Mouse (Mus musculus) liver, postnatal 0 days (tissue): Measurements from ENCODE around the gene Nav2. TPM values are rescaled to one million over a fixed set of nuclear protein-coding genes. Genes with fewer than 3 reads are reported as not detected.

Experiments used
- ATAC-seq: fragments of 200-750 bp; cut with Nextera tagmentation; 2 replicates; pipeline ENCODE4 v1.8.0; 2017; ENCODE audit warnings: mild to moderate bottlenecking, moderate library complexity
- DNase-seq: peaks from one replicate; pipeline ENCODE4 v3.0.0-alpha.2; 2016
- H3K27ac ChIP-seq: fragments of 300-500 bp; sonication (generic); 2 replicates; pipeline ENCODE4 v1.5.1; 2014; ENCODE audit warnings: antibody characterized with exemption, moderate library complexity, mild to moderate bottlenecking, low read depth
- H3K27me3 ChIP-seq: fragments of 300-500 bp; sonication (generic); 2 replicates; pipeline ENCODE4 v1.6.1; 2014; ENCODE audit warnings: low read length, control low read depth, mixed read lengths; ENCODE audit not compliant: insufficient read depth
- H3K36me3 ChIP-seq: fragments of 300-500 bp; sonication (generic); replicated peaks from 2 replicates; pipeline ENCODE4 v1.6.1; 2014; ENCODE audit warnings: mild to moderate bottlenecking, control low read depth, low read length, moderate library complexity, mixed read lengths; ENCODE audit not compliant: insufficient read depth
- H3K4me1 ChIP-seq: fragments of 300-500 bp; sonication (generic); 2 replicates; pipeline ENCODE4 v1.6.1; 2014; ENCODE audit warnings: antibody characterized with exemption, mild to moderate bottlenecking, control low read depth; ENCODE audit not compliant: insufficient read depth
- H3K4me2 ChIP-seq: fragments of 300-500 bp; sonication (generic); 2 replicates; pipeline ENCODE4 v1.6.1; 2014; ENCODE audit warnings: low read depth, mild to moderate bottlenecking, low read length, moderate library complexity, mixed read lengths
- H3K4me3 ChIP-seq: fragments of 300-500 bp; sonication (generic); 2 replicates; pipeline ENCODE4 v1.5.1; 2014; ENCODE audit warnings: low read depth, low read length
- H3K9ac ChIP-seq: fragments of 300-500 bp; sonication (generic); replicated peaks from 2 replicates; pipeline ENCODE4 v1.6.1; 2014; ENCODE audit warnings: mild to moderate bottlenecking, moderate library complexity
- H3K9me3 ChIP-seq: fragments of 300-500 bp; sonication (generic); 2 replicates; pipeline ENCODE4 v1.6.1; 2016; ENCODE audit warnings: mild to moderate bottlenecking, control low read depth, low read length, mixed read lengths
- CTCF ChIP-seq: sonication (generic); IDR thresholded peaks from 2 replicates; pipeline ENCODE4 v1.5.1; 2016; ENCODE audit warnings: antibody characterized with exemption, low read depth
- EP300 ChIP-seq: IDR thresholded peaks from 2 replicates; pipeline ENCODE4 v1.6.1; 2016; ENCODE audit warnings: antibody characterized with exemption, low read depth, mild to moderate bottlenecking
- WGBS: fragments of 180-500 bp; shearing (Covaris S2); extraction: QIAGEN DNeasy Blood & Tissue Kit; methylation state at CpG from one replicate; pipeline ENCODE4 v1.1.7; 2014; ENCODE audit not compliant: insufficient replicate concordance; 5-methylcytosine and 5-hydroxymethylcytosine counted together
- polyA plus RNA-seq: library from polyadenylated mRNA; unstranded; fragments of >200 nt; fragmentation: Nextera tagmentation; extraction: Ambion mirVana; gene quantifications from 2 replicates; pipeline ENCODE4 v1.2.1, GENCODE M21; 2015

Gene Nav2
- polyA plus RNA-seq, 1 experiment from 2014 or later: 3.3 TPM

- Histone ChIP-seq H3K4me2 (no peak overlapping the region), H3K4me1 (no peaks in the 10 kb centered on the region), H3K4me3 (no peak overlapping the region), H3K36me3 (no peaks in the 10 kb centered on the region), H3K27me3 (no peaks in the 10 kb centered on the region), H3K27ac (no peak overlapping the region), H3K9me3 (no peaks in the 10 kb centered on the region), H3K9ac (no peak overlapping the region)
- WGBS: 76% methylated on average over 8 of the region's 8 CpGs
- TF ChIP-seq CTCF (no peak), EP300 (no peak)
- DNase-seq: no peak
- no peak for ATAC-seq
These were observed 366.2 kb downstream of the Nav2 start for GRCm38 (mm10) chr7:49274676-49275075.

DNA sequence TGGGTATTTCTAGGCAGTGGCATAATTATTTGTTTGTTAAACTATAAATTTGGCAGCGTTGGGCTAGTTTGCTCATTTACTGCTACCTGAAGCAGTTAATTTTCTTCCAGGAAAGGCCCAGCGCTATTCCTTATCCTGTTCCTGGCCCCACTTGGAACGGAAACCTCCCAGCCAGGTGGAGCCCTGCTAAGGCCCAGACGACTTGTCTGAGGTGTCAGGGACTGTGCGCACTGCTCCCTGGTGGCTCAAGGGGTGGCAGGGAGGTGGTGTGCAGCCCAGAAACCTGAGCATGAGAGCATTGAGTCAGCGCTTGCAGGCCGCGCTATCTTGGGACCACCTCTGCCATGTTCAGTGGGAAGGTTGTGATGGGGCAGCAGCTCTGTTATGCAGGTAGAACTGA, 367.6 kb downstream of the Nav2 start:
- no peak overlapping the region for H3K9ac ChIP-seq
- no peaks in the 10 kb centered on the region for H3K4me1 ChIP-seq
- ATAC-seq: no peak
- WGBS: 78% methylated on average over 8 of the region's 8 CpGs
- no peak overlapping the region for H3K27ac ChIP-seq
- H3K4me2 ChIP-seq: no peak overlapping the region
- no peak overlapping the region for H3K4me3 ChIP-seq
- TF ChIP-seq EP300 (no peak), CTCF (no peak)
- no peaks in the 10 kb centered on the region for H3K9me3 ChIP-seq
- DNase-seq: no peak
- H3K36me3 ChIP-seq: no peaks in the 10 kb centered on the region
- H3K27me3 ChIP-seq: no peaks in the 10 kb centered on the region

GRCm38 (mm10) chr7:49277685-49278084, 369.2 kb downstream of the Nav2 start:
- H3K27ac ChIP-seq: no peak overlapping the region
- no peaks in the 10 kb centered on the region for H3K36me3 ChIP-seq
- no peak overlapping the region for H3K9ac ChIP-seq
- no peak overlapping the region for H3K4me3 ChIP-seq
- H3K9me3 ChIP-seq: no peaks in the 10 kb centered on the region
- no peak overlapping the region for H3K4me2 ChIP-seq
- DNase-seq (no peak), ATAC-seq (no peak)
- TF ChIP-seq CTCF: no peak
- no peak for TF ChIP-seq EP300
- no peaks in the 10 kb centered on the region for H3K27me3 ChIP-seq
- no peaks in the 10 kb centered on the region for H3K4me1 ChIP-seq
- 81% methylated on average over 4 of the region's 4 CpGs for WGBS

DNA sequence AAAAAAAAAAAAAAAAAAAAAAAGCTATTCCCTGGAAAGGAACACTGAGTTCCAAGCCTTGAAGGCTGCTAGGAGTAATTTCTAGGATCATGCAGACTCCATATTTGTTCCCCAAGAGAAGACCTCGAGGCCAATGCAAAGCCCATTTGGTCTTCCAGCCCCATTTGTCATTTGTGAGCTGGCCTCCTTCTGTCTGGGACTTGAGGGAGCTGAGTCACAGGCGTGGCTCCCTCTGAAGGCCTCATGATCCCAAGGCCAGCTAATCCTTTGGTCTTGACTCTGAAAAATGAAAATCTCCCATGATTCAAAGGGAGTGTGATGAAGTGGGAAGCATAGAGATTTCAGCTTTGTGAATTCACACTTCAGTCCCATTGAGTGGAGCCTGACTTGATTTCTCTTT, 370.0 kb downstream of the Nav2 start:
- TF ChIP-seq EP300 (no peak), CTCF (no peak)
- Histone ChIP-seq H3K4me2 (no peak overlapping the region), H3K9me3 (no peaks in the 10 kb centered on the region), H3K9ac (no peak overlapping the region), H3K4me3 (no peak overlapping the region), H3K27ac (no peak overlapping the region), H3K27me3 (no peaks in the 10 kb centered on the region), H3K36me3 (no peaks in the 10 kb centered on the region), H3K4me1 (no peaks in the 10 kb centered on the region)
- 55% methylated on average over 2 of the region's 2 CpGs for WGBS
- no peak for ATAC-seq
- no peak for DNase-seq

GRCm38 (mm10) chr7:49280427-49280826, 371.9 kb downstream of the Nav2 start:
- H3K27ac ChIP-seq: no peak overlapping the region
- peaks cover 16% of the 10 kb centered on the region for H3K4me1 ChIP-seq
- no peak for TF ChIP-seq CTCF
- TF ChIP-seq EP300: no peak
- no peak overlapping the region for H3K4me3 ChIP-seq
- no peak overlapping the region for H3K4me2 ChIP-seq
- H3K27me3 ChIP-seq: 0 out of 2 replicates have a peak, but pooled peaks cover 3% of the 10 kb centered on the region
- ATAC-seq: no peak
- H3K36me3 ChIP-seq: no peaks in the 10 kb centered on the region
- no peaks in the 10 kb centered on the region for H3K9me3 ChIP-seq
- DNase-seq: no peak
- no peak overlapping the region for H3K9ac ChIP-seq
- WGBS: 81% methylated on average over 5 of the region's 5 CpGs

- 0 out of 2 replicates have a peak, but pooled peaks cover 3% of the 10 kb centered on the region for H3K27me3 ChIP-seq
- no peak overlapping the region for H3K4me2 ChIP-seq
- H3K4me1 ChIP-seq: peaks cover 16% of the 10 kb centered on the region
- ATAC-seq (no peak), DNase-seq (no peak)
- TF ChIP-seq CTCF (no peak), EP300 (no peak)
- H3K27ac ChIP-seq: no peak overlapping the region
- H3K4me3 ChIP-seq: no peak overlapping the region
- H3K9me3 ChIP-seq: no peaks in the 10 kb centered on the region
- 83% methylated on average over 7 of the region's 7 CpGs for WGBS
- H3K36me3 ChIP-seq: no peaks in the 10 kb centered on the region
- no peak overlapping the region for H3K9ac ChIP-seq
These were observed 373.9 kb downstream of the Nav2 start for GRCm38 (mm10) chr7:49282446-49282845.
